Mouse (Mus musculus): ENCODE data around the gene Kif13a.

Gene Kif13a

GRCm38 (mm10) chr13:46727038-46727836, 202.4 kb downstream of the Kif13a start:
- DNase-seq (ENCODE audit: low spot score) = peak; percentile 71

DNA sequence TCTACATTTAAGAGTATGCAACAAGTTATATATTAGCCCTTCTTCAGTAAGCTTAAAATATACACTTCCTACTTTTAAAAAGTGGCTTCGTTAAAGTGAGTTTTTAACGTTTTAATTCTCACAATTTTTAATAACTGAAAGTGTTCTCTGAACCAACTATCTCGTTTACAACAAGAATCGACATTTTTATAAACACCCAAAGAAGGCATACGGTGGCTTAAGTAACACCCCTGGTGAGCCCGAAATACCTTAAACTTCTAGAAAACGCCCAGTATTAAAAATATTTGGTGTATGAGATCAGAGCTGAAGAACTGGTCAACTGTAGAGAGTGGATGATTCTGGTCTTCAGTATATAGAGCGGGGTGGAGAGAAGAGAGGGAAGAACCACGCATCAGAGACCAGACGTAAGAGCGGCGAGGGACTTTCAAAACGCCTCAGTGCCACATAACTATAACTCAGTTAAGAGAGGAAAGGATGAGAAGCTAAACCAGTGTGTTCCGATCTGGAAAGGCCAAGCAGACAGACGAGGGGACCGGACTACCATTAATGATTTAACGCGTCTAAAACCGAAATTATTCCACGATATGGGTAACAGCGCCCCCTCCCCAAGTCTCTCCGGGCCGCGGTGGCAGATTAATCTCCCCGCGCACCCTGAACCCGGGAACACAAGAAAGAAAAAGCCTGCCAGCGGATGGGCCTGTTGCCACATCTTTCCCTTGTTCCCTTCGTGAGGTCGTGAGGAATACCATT, 203.2 kb downstream of the Kif13a start:
- no peak for DNase-seq (ENCODE audit: low spot score)

DNA sequence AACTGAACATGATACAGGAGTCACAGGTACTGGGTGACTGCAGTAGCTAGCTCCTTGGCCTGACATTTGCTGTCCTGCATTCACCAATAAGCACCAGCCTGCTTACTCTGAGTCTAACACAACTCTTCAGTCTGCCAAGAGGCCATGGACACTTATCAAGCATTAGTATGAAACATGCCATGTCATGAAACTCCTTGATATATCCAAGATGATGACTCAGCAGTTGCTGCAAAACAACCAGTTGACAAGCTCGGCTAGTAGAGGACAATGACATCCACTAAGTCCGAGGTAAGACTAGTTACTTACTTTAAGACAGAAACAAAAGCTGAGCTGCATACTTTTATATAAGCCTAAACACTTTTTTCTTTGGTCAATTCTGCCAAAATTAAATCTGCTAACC, 204.4 kb downstream of the Kif13a start:
- peak; percentile 34 for DNase-seq (ENCODE audit: low spot score)

DNA sequence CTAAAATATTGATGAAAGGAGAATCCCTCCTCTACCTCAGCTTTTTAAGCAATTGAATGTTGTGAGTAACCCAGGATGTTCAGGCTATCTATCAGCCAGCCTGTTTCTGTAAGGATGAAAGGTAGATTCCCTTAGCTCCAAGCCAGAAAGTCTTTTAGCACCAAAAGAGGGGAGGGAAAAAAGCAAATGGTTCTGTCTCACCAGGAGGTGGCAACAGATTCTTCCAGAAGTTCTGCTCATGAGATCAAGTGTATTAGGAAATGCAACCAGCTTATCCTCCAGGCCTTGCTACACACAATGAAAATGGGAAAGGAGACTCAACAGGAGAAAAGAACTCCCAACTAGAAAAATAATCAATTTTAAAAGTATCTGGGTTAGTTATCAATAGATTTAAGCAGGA, 205.3 kb downstream of the Kif13a start:
- DNase-seq (ENCODE audit: low spot score) = no peak

DNA sequence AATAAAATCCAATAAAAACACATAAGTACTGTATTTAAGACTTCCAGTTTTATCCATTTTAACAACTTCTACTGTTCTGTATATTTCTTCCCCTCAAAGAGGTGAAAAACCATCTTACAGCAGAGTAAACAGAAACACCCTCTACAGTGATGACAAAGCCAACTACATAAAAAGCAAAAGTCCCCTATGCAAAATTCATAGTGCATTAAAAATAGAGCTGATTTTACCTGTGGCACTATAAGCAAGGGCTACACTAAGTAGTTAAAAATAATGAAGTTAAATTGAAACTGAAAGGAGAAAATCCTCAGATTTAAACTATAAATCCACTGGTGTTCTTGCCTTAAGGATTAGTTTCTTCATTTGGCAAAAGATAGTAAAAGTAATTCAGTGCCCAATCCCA, 208.7 kb downstream of the Kif13a start:
- DNase-seq (ENCODE audit: low spot score) = no peak

DNA sequence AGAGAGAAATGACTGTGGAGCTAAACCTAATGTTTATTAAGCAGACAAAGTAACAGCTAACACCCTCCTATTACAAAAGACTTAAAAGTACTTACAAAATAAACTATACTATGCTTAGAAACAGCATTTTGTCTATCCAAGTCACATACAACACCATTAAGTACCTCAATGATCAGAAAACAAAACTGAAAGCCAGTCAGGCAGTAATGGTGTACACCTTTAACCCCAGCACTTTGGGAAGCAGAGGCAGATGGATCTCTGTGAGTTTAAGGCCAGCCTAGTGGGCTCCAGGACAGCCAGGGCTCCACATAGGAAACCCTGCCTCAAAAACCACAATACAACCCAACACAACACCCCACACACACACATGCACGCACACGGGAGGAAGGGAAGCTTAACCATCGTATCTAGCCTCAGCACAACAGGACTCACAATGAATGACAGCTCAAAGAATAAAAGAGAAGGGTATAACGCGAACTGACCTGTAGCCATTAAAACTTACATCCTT, 210.7 kb downstream of the Kif13a start:
- DNase-seq (ENCODE audit: low spot score) = no peak

- DNase-seq (ENCODE audit: low spot score) = no peak
Measured at GRCm38 (mm10) chr13:46715976-46716639, 213.6 kb downstream of the Kif13a start.

DNA sequence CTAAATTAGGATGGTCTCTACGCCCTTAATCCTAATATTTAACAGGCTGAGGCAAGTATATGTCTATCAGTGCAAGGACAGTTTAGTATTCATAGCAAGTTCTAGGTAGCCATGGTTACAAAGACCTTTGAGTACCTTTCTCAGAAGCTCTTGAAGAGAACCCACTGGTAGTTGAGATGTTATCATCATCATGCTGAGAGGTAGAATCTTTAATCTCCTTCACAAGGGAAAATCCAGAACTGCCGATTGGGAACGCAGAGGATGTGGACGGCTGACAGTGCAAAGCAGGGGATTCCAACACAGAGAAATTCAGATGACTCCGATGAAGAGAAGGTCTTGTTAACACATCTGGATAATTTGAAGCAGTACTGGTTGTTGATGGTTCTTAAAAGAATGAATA, 216.2 kb downstream of the Kif13a start:
- DNase-seq (ENCODE audit: low spot score) = no peak

DNA sequence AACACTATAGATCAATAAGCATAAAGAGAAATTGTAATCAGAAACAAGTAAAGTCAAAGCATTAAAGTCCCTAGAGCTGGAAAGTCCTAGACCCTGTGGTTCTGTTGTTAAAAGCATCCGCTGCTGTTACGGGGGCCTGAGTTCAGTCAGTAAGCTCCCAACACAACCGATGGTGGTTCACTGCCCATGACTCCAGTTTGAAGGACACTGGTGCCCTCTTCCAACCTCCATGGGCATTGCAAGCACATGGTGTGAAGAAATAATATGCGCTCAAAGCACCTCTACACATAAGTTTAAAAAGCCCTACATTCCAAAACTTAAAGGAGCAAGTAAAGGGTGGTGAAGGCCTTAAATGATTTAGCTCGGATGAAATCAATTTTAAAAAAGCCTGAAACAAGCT, 226.5 kb downstream of the Kif13a start:
- no peak for DNase-seq (ENCODE audit: low spot score)

DNA sequence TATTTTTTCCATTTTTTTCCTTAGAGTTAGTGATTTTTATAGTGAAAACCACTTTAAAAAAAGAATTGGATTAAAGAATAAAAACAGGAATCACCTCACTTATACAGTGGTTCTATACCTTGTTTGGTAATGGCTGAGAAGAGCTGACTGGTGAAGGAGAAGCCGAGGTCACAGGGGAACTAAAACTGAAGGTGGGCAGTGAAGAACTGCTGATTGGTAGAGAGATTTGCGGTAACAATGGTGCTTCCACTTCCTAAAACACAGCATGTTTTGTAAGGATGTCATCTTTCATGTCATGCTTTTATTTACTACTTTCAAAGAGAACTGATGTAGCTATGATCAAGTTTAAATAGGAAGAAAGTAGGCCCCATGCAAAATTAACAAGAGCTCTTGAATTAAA, 228.2 kb downstream of the Kif13a start:
- no peak for DNase-seq (ENCODE audit: low spot score)

GRCm38 (mm10) chr13:46699372-46699771, 230.3 kb downstream of the Kif13a start:
- DNase-seq (ENCODE audit: low spot score) = no peak

Measured in spleen, adult 12 weeks (tissue).